Mouse (Mus musculus): ENCODE measurements around the gene Ercc2. TPM values are rescaled to one million over a fixed set of nuclear protein-coding genes. Genes with fewer than 3 reads are reported as not detected.

Ercc2 gene
- total and polyA plus RNA-seq, 3 experiments = 34.4 to 44.5 TPM; not detected in 1

DNA sequence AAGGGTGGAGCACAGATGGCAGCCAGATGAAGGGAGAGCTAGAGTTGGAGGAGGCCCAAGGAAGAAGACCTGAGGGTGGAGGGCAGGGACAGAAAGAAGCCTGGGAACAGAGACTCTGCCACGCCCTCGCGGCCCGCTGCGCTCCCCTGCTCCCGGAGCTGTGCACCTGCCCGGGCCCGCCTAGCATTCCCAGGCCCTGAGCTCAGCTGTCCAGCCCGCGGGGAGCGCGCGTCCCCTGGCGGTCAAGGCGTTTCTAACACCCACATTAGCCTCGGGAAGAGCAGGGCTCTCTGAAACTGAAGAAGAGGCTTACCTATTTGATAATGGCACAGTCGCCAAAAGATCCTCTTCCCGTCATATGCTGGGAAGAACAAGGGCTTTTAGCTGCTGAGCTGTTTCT lies 17.9 kb upstream of the Ercc2 start:
- Histone ChIP-seq H3K9me3 (replicated peaks; ENCODE audit: insufficient read depth, low read length) (no peaks in the 10 kb centered on the region), H3K9ac (ENCODE audit: control insufficient read depth, low read depth, low read length, poor library complexity, severe bottlenecking) (no peak overlapping the region), H3K4me3 (ENCODE audit: control insufficient read depth in 1 of 2, insufficient read depth in 1 of 2, low read depth in 2 of 2, low read length in 2 of 2) (no peak overlapping the region), H3K27me3 (ENCODE audit: control insufficient read depth in 1 of 2, insufficient read depth in 2 of 2, low read length in 2 of 2) (no peaks in the 10 kb centered on the region), H3K4me1 (ENCODE audit: control insufficient read depth in 1 of 2, insufficient read depth in 2 of 2, low read length in 2 of 2) (peaks cover 0 to 4% of the 10 kb centered on the region in 2 experiments; a peak in 2 of 4 replicates), H3K27ac (ENCODE audit: control insufficient read depth, low read depth, low read length) (no peak overlapping the region), H3K79me2 (ENCODE audit: control insufficient read depth, insufficient read depth, low read length, poor library complexity) (peaks cover 3% of the 10 kb centered on the region), H3K36me3 (ENCODE audit: control insufficient read depth in 1 of 2, insufficient read depth in 2 of 2, low read length in 2 of 2) (no peaks in the 10 kb centered on the region)
- DNase-seq (ENCODE audit: low read depth, low spot score) = peak; percentile 51
- TF ChIP-seq RAD21 (IDR thresholded peaks at IDR 0.05; ENCODE audit: low read depth, low read length) (peak; percentile 48), SMC3 (IDR thresholded peaks at IDR 0.05; ENCODE audit: low read depth, low read length) (peak; percentile 40), MAZ (IDR thresholded peaks at IDR 0.05; ENCODE audit: low read depth, low read length) (no peak), RCOR1 (IDR thresholded peaks at IDR 0.05; ENCODE audit: low read depth, low read length) (no peak), ZKSCAN1 (IDR thresholded peaks at IDR 0.05; ENCODE audit: low read depth, low read length) (no peak), MXI1 (IDR thresholded peaks at IDR 0.05; ENCODE audit: low read depth, low read length) (no peak), CTCF (IDR thresholded peaks at IDR 0.05 in 2 of 3, conservative IDR thresholded peaks at IDR 0.05 in 1 of 3; ENCODE audit: control insufficient read depth in 1 of 3, insufficient read depth in 1 of 3, low read depth in 2 of 3, low read length in 3 of 3, poor library complexity in 1 of 3, severe bottlenecking in 1 of 3) (peak; percentile 60 to 84 (median 67)), E2F4 (IDR thresholded peaks at IDR 0.05; ENCODE audit: borderline replicate concordance, low read depth, low read length) (no peak), CHD2 (IDR thresholded peaks at IDR 0.05; ENCODE audit: low read length) (no peak), EP300 (IDR thresholded peaks at IDR 0.05; ENCODE audit: low read depth in 1 of 2, low read length in 2 of 2) (no peak), MAX (IDR thresholded peaks at IDR 0.05; ENCODE audit: low read length) (no peak), NRF1 (IDR thresholded peaks at IDR 0.05; ENCODE audit: insufficient read depth, low read depth, low read length, poor library complexity, severe bottlenecking) (no peak), TBP (IDR thresholded peaks at IDR 0.05; ENCODE audit: low read depth, low read length) (no peak), POLR2AphosphoS2 (IDR thresholded peaks at IDR 0.05; ENCODE audit: low read length) (no peak)

DNA sequence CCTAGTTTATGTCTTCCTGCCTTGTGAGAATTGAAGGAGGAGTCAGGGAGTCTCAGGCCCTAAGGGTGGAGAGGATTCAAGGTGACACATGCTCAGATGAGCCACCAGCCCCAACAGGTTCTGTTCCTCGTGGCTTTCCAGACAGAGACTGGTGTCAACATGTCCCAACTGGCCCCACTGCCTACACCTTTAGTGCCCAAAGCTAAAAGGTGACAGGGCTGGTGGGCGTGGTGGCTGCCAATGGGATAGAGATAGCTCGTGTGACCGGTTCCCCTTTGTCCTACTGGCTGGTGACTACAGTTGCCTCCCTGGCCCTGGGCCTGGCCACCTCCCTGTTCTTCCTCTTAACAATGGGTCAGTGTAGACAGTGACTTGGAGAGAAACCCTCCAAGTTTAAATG lies 16.4 kb upstream of the Ercc2 start:
- no peak for DNase-seq (ENCODE audit: low read depth, low spot score)
- H3K9ac ChIP-seq (ENCODE audit: control insufficient read depth, low read depth, low read length, poor library complexity, severe bottlenecking) = no peak overlapping the region
- H3K4me1 ChIP-seq (ENCODE audit: control insufficient read depth in 1 of 2, insufficient read depth in 2 of 2, low read length in 2 of 2) = peaks cover 0 to 4% of the 10 kb centered on the region in 2 experiments; a peak in 2 of 4 replicates
- H3K4me3 ChIP-seq (ENCODE audit: control insufficient read depth in 1 of 2, insufficient read depth in 1 of 2, low read depth in 2 of 2, low read length in 2 of 2) = no peak overlapping the region
- H3K9me3 ChIP-seq (replicated peaks; ENCODE audit: insufficient read depth, low read length) = no peaks in the 10 kb centered on the region
- no peak overlapping the region for H3K27ac ChIP-seq (ENCODE audit: control insufficient read depth, low read depth, low read length)
- no peak for TF ChIP-seq HCFC1 (IDR thresholded peaks at IDR 0.05; ENCODE audit: low read depth, low read length)
- TF ChIP-seq CHD1 (IDR thresholded peaks at IDR 0.05; ENCODE audit: low read depth, low read length) = no peak
- no peak for TF ChIP-seq TAL1 (IDR thresholded peaks at IDR 0.05; ENCODE audit: low read length)
- TF ChIP-seq USF1 (IDR thresholded peaks at IDR 0.05; ENCODE audit: low read depth, low read length) = no peak
- TF ChIP-seq ETS1 (IDR thresholded peaks at IDR 0.05; ENCODE audit: low read depth, low read length) = no peak
- TF ChIP-seq POLR2A (IDR thresholded peaks at IDR 0.05; ENCODE audit: control insufficient read depth in 1 of 2, insufficient read depth in 1 of 2, low read depth in 1 of 2, low read length in 2 of 2, poor library complexity in 1 of 2) = no peak
- no peak for TF ChIP-seq MAX (IDR thresholded peaks at IDR 0.05; ENCODE audit: low read length)
- TF ChIP-seq GATA1 (IDR thresholded peaks at IDR 0.05; ENCODE audit: low read depth, low read length) = no peak
- no peak for TF ChIP-seq SMC3 (IDR thresholded peaks at IDR 0.05; ENCODE audit: low read depth, low read length)
- TF ChIP-seq NELFE (IDR thresholded peaks at IDR 0.05; ENCODE audit: low read depth, low read length) = no peak
- no peak for TF ChIP-seq SIN3A (IDR thresholded peaks at IDR 0.05; ENCODE audit: low read length)
- TF ChIP-seq POLR2AphosphoS2 (IDR thresholded peaks at IDR 0.05; ENCODE audit: low read length) = no peak
- TF ChIP-seq MAZ (IDR thresholded peaks at IDR 0.05; ENCODE audit: low read depth, low read length) = no peak
- H3K36me3 ChIP-seq (ENCODE audit: control insufficient read depth in 1 of 2, insufficient read depth in 2 of 2, low read length in 2 of 2) = no peaks in the 10 kb centered on the region
- no peaks in the 10 kb centered on the region for H3K27me3 ChIP-seq (ENCODE audit: control insufficient read depth in 1 of 2, insufficient read depth in 2 of 2, low read length in 2 of 2)
- no peaks in the 10 kb centered on the region for H3K79me2 ChIP-seq (ENCODE audit: control insufficient read depth, insufficient read depth, low read length, poor library complexity)

Data from MEL (cell line).